Mouse (Mus musculus): ENCODE measurements around the gene Gatd1. TPM values are rescaled to one million over a fixed set of nuclear protein-coding genes. Genes with fewer than 3 reads are reported as not detected.
A peak's percentile ranks its signal among the peaks of the same experiment; 100 is the strongest.
"Not testable (repeated sequence)": the region's sequence is repeated elsewhere in the genome, so short reads cannot be mapped to it uniquely, and the experiment has no call there.

The Gatd1 gene
- polyA plus RNA-seq, 1 experiment = 11.1 TPM

DNA sequence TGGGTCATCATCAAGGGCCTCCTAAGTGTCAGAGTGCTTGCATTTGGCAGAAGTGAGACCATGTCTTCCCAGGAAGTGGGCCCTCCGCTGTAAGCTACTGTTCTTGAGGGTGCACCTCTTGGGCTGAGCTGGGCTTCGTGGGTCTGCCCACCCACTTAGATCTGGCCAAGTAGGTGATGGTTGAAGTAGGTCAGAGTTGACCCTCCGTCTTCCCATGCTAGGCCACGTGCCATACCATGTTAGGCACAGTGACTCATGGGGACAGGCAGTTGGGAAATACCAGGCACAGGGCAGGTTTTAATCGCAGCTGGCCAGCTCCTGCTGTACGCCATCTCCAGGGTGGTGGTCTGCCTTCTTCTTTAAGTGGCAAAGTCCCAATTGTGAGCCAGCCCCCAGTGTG is 42.8 kb upstream of the Gatd1 start:
- H3K4me3 ChIP-seq (replicated peaks) = peak overlapping the region; percentile 100
- H3K36me3 ChIP-seq (replicated peaks; ENCODE audit: low read length) = peaks cover 53% of the 10 kb centered on the region
- no peak for TF ChIP-seq FLI1 (IDR thresholded peaks at IDR 0.05; ENCODE audit: low read length)
- TF ChIP-seq GATA1 (IDR thresholded peaks at IDR 0.05; ENCODE audit: borderline replicate concordance, low read length) = no peak
- H3K9me3 ChIP-seq = no peaks in the 10 kb centered on the region
- H3K4me1 ChIP-seq = peaks cover 81% of the 10 kb centered on the region
- peaks cover 8% of the 10 kb centered on the region for H3K27me3 ChIP-seq (replicated peaks)

DNA sequence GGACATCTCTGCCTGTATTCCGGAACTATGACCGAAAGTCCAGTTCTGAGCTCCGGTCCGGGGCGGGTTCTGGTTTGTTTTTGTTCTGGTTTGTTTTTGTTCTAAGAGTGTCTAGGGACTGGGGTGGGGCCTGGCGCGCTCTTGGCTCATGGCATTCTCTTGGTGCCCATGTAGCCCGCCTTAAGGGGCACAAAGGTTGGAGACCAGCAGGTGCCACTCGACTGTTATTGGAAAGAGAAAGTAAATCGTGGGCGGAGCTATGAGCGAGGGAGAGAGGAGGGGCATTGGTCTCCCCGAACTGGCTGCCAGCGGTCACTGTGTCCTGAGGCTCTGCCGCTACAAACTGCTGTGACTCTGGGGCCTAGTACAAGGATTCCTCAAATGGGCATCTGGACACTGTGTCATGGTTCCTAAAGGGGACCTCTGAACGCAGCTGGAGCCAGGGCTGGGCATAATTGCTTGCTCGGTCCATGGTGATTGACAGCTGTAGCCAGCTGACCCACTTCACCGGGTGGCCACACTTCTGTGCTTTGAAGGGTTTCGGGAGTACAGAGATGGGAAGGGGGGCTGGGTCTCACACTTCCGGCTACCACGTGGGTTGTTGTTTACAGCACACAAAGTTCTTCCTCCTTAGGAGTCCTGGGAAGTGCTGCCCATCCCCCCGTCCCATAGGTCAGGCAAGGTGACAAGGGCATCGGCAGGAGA is 41.8 kb upstream of the Gatd1 start:
- Histone ChIP-seq H3K27me3 (replicated peaks) (peaks cover 1% of the 10 kb centered on the region), H3K9me3 (no peaks in the 10 kb centered on the region), H3K4me3 (replicated peaks) (peak overlapping the region; percentile 100), H3K4me1 (peaks cover 79% of the 10 kb centered on the region), H3K36me3 (replicated peaks; ENCODE audit: low read length) (peaks cover 60% of the 10 kb centered on the region)
- TF ChIP-seq GATA1 (IDR thresholded peaks at IDR 0.05; ENCODE audit: borderline replicate concordance, low read length) (no peak), FLI1 (IDR thresholded peaks at IDR 0.05; ENCODE audit: low read length) (no peak)

DNA sequence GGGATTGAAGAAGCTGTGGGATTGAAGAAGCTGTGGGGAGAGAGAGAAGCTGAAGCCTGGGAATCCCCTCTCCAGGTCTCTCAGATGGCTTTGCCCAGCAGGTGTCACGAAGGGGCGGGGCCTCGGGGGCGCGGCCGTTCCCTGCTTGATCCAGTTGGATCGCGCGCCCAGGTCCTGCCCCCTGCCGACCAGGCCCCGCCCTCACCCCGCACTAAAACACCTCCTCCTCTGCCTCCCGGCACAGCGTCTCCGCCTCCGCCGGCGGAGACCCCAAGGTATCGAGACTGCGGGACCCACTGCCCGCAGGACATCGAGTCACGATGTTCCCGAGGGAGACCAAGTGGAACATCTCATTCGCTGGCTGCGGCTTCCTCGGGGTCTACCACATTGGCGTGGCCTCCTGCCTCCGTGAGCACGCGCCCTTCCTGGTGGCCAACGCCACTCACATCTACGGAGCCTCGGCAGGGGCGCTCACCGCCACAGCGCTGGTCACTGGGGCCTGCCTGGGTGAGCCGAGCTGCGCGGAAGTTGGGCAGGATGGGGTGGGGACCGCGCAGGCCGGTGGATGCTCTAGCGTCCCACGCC is 41.1 kb upstream of the Gatd1 start, which contains the start of gene Pnpla2:
Pnpla2 (plus strand) TSS at position 232 of the 585 bp plus-strand sequence.
- TF ChIP-seq GATA1 (IDR thresholded peaks at IDR 0.05; ENCODE audit: borderline replicate concordance, low read length) (no peak), FLI1 (IDR thresholded peaks at IDR 0.05; ENCODE audit: low read length) (no peak)
- Histone ChIP-seq H3K36me3 (replicated peaks; ENCODE audit: low read length) (peaks cover 60% of the 10 kb centered on the region), H3K9me3 (no peaks in the 10 kb centered on the region), H3K27me3 (replicated peaks) (no peaks in the 10 kb centered on the region), H3K4me3 (replicated peaks) (peak within 1 kb of the TSS; percentile 100), H3K4me1 (peaks cover 79% of the 10 kb centered on the region)

DNA sequence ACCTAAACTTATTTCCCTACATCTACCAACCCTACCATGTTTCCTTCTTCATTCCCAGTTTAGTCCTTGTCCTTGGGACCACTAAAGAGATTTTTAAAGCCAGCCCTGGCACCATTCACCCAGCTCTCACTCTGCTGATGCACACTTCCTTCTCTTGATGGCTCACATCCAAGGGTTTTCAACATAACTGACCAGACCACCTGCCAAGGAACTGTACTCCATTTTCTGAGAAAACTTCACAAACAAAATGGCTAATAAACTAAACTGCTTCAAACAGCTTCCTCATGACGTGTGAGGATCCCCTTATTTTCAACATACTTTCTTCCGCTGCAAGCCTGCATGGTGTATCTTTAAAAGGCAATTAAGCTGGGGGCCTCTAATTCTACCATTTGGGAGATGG is 39.7 kb upstream of the Gatd1 start:
- peaks cover 56% of the 10 kb centered on the region for H3K36me3 ChIP-seq (replicated peaks; ENCODE audit: low read length)
- H3K4me3 ChIP-seq (replicated peaks) = no peak overlapping the region
- no peak for TF ChIP-seq GATA1 (IDR thresholded peaks at IDR 0.05; ENCODE audit: borderline replicate concordance, low read length)
- H3K27me3 ChIP-seq (replicated peaks) = no peaks in the 10 kb centered on the region
- peaks cover 78% of the 10 kb centered on the region for H3K4me1 ChIP-seq
- no peaks in the 10 kb centered on the region for H3K9me3 ChIP-seq

DNA sequence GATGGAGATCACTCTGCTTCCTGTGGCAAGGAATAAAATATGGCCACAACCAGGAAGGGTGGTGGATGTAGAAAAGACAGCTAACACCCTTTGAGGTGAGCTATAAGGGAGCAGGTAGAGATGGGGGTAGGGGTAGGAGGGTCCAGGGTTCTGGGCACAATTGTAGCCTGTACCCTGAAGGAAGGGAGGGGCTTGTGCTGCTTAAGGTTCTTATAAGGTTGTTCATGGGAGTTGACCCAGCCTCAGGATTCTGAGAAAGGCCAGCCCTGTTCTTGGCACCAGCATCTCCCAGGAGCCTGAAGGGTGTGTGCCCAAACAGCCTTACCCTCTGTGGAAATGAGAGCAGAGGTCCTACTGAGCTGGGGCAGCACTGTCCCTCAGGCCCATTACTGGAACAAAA is 38.0 kb upstream of the Gatd1 start:
- Histone ChIP-seq H3K9me3 (no peaks in the 10 kb centered on the region), H3K27me3 (replicated peaks) (no peaks in the 10 kb centered on the region), H3K4me1 (peaks cover 66% of the 10 kb centered on the region), H3K4me3 (replicated peaks) (no peak overlapping the region), H3K36me3 (replicated peaks; ENCODE audit: low read length) (peaks cover 43% of the 10 kb centered on the region)
- TF ChIP-seq FLI1 (IDR thresholded peaks at IDR 0.05; ENCODE audit: low read length) = no peak
- no peak for TF ChIP-seq GATA1 (IDR thresholded peaks at IDR 0.05; ENCODE audit: borderline replicate concordance, low read length)

DNA sequence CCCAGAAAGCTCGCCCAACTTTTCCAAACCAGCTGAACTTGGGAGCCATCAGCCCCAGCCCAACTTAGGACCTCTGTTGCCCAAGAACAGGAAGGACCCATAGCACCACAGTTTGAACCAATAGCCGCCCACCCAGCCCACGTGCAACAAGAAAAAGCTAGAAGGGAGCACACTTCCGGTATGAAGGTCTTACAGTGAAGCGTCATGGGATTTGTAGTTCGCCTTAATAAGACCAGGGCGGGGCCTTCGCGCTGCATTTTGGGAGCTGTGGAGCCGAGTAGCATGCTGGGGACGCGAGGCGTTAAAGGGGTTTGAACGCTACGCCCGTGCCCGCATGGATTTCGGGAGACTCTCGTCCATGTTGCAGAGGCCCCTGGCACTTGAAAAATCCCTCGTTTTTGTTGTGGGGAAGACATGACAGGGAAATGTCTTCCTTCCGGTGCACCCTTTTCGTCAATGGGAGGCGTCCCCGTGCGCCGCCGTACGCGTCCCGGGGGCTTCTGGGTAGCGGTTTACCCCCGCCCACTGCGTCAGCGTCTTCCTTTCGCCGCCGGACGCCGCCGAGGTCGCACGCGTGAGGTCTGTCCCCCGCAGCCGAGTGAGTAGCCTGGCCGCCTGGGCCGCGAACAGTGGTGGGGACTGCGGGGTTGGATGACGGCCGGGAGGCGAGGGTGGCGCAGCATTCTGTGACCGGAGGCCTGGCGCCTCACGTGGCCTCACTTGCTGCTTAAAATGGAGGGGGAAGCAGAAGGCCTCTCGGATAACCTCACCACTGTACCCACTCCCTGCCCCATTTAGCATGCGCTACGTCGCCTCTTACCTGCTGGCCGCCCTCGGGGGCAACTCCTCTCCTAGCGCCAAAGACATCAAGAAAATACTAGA is 33.4 kb upstream of the Gatd1 start, which contains the start of gene Rplp2:
Rplp2 (plus strand) TSS at position 261 of the 882 bp plus-strand sequence.
- Histone ChIP-seq H3K27me3 (replicated peaks) (no peaks in the 10 kb centered on the region), H3K9me3 (no peaks in the 10 kb centered on the region), H3K4me1 (peaks cover 68% of the 10 kb centered on the region), H3K36me3 (replicated peaks; ENCODE audit: low read length) (peaks cover 42% of the 10 kb centered on the region), H3K4me3 (replicated peaks) (peak within 1 kb of the TSS; percentile 99)
- no peak; the same call in 1 of the 2 replicates for TF ChIP-seq FLI1 (IDR thresholded peaks at IDR 0.05; ENCODE audit: low read length)
- TF ChIP-seq GATA1 (IDR thresholded peaks at IDR 0.05; ENCODE audit: borderline replicate concordance, low read length) = no peak

DNA sequence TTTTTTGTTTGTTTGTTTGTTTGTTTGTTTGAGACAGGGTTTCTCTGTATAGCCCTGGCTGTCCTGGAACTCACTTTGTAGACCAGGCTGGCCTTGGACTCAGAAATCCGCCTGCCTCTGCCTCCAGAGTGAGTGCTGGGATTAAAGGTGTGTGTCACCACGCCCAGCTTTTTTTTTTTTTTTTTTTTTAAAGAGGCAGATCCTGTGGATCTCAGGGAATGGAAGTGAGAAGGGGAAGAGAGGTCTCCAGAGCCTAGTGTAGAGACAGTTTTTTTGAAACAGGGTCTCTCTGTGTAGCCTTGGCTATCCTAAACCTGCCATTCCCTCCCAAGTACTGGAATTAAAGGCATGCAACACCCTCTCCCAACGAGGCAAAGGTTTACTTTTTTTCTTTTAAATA is 32.4 kb upstream of the Gatd1 start:
- Histone ChIP-seq H3K4me1 (peaks cover 68% of the 10 kb centered on the region), H3K36me3 (replicated peaks; ENCODE audit: low read length) (peaks cover 42% of the 10 kb centered on the region), H3K4me3 (replicated peaks) (peak overlapping the region; percentile 99)
- not testable (repeated sequence) for H3K27me3 ChIP-seq (replicated peaks); H3K9me3 ChIP-seq

DNA sequence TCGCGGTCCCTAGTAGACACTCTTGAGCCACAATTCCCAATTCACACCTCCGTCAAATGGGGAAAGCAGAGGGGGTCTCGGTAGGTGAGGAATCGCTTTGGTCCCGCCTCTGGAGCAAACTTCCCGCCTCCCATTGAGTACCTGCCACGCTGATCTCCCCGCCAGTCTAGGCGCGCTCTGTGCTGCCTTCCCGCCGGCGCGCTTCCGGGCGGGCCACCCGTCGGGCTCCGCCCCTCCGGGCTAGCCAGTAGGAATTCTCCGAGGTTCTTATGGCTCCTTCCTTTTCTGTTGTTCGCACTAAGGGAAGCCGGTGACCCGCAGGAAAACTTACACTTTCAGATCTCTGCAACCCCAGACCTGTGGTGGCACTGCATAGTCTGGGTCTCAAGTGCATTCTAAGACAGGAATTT is 29.9 kb upstream of the Gatd1 start, which contains the start of gene Pidd1:
Pidd1 (minus strand) TSS at position 198 of the 410 bp plus-strand sequence.
- TF ChIP-seq GATA1 (IDR thresholded peaks at IDR 0.05; ENCODE audit: borderline replicate concordance, low read length) (no peak), FLI1 (IDR thresholded peaks at IDR 0.05; ENCODE audit: low read length) (no peak; the same call in 1 of the 2 replicates)
- no peaks in the 10 kb centered on the region for H3K9me3 ChIP-seq
- H3K4me3 ChIP-seq (replicated peaks) = peak within 1 kb of the TSS; percentile 95
- peaks cover 68% of the 10 kb centered on the region for H3K4me1 ChIP-seq
- H3K36me3 ChIP-seq (replicated peaks; ENCODE audit: low read length) = peaks cover 46% of the 10 kb centered on the region
- no peaks in the 10 kb centered on the region for H3K27me3 ChIP-seq (replicated peaks)

DNA sequence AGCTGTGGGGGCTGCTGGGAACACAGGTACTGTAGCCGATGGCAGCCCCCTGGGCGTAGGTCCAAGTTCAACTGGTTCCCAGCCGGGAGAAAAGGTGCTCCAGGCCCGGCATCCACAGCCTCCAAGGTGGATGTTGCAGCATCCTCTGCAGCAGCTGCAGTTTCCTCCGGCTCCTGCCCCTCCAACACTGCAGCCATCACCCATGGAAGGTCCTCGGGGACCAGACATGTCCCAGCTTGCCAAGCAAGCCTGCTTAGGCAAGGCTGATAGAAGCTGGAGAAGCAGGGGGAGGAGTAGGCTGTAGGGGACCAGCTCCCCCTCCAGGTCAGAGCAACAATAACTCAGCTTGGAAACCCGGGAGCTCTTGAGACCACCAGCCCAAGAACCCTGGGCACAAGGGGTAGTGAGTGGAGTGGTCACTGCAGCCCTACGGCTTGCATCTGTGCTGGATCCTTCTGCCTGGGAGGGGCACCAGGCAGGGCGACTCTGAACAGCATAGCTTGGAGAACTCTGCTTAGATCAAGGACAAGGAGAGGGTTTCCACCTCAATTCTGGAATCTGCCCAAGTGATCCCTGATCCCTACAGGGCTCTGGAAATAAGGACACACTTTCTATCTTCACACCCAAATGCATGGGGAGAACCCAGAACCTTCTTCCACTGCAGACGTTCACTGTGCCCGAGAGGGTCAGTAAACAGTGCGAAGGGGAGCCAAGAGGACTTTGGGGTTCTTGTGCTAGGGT is 29.3 kb upstream of the Gatd1 start:
- H3K36me3 ChIP-seq (replicated peaks; ENCODE audit: low read length) = peaks cover 46% of the 10 kb centered on the region
- TF ChIP-seq GATA1 (IDR thresholded peaks at IDR 0.05; ENCODE audit: borderline replicate concordance, low read length) (no peak), FLI1 (IDR thresholded peaks at IDR 0.05; ENCODE audit: low read length) (no peak)
- H3K4me3 ChIP-seq (replicated peaks) = peak overlapping the region; percentile 95
- H3K4me1 ChIP-seq = peaks cover 66% of the 10 kb centered on the region
- H3K9me3 ChIP-seq = no peaks in the 10 kb centered on the region
- no peaks in the 10 kb centered on the region for H3K27me3 ChIP-seq (replicated peaks)
